19 mouse cellular contexts compared by ENCODE assay signal in the genomic region with DNA sequence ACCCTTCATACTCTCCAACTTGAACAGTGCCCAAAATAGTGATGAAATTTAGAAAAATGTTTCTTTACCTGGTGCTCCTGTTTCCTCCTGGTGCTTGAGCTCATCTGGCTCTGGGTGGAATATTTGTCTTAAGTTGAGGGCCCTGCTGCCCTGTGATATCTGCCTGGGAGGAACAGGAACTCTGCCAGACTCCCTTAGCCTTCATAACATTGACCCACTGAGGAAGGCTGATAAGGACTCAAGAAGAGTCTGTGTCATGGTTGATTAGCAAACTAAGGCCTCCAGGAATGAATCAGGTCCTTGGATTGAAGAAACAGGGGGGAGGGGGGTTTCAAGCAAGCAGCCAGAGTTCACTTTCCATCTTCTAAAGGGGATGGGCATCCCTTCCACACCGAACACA. TPM values are rescaled to one million over a fixed set of nuclear protein-coding genes. Genes with fewer than 3 reads are reported as not detected.
DNase-seq lines count a peak whose midpoint lies in the region; ATAC-seq and TF ChIP-seq lines count a peak whose summit lies in the region.
"Had no signal": no experiment of that assay in that cellular context is flagged by ENCODE, and none has a peak within 500 bp of the region (broad histone marks: within the 10 kb centered on the region; RNA-seq: fewer than 3 reads in every experiment).

A gene (minus strand): TSS at position 161 of the 400 bp plus-strand sequence.

- 0 out of 2 replicates have a peak, but pooled peaks have one; percentile 25 for TF ChIP-seq POLR2A in bone marrow, adult 2 months (IDR thresholded peaks at IDR 0.05; ENCODE audit: borderline replicate concordance, control insufficient read depth, low read depth, low read length)

- TF ChIP-seq CTCF in lung, embryonic 14.5 days (IDR thresholded peaks at IDR 0.05; ENCODE audit: low read depth), result no peak
- TF ChIP-seq CTCF in bone marrow, adult 2 months (IDR thresholded peaks at IDR 0.05; ENCODE audit: control insufficient read depth, insufficient read depth, low read length), result no peak

- H3K9me3 ChIP-seq in lung, embryonic 14.5 days (ENCODE audit: low read depth, low read length), result no peaks in the 10 kb centered on the region
- H3K9me3 ChIP-seq: hindbrain, embryonic 15.5 days; lung, embryonic 15.5 days; neural tube, embryonic 13.5 days had no signal

- 63% methylated on average over 1 of the region's 1 CpGs for WGBS in lung, embryonic 14.5 days
- 59% methylated on average over 1 of the region's 1 CpGs for WGBS in bone marrow, adult 2 months

- H3K36me3 ChIP-seq in lung, embryonic 14.5 days (ENCODE audit: insufficient read depth), result no peaks in the 10 kb centered on the region
- H3K36me3 ChIP-seq: hindbrain, embryonic 15.5 days; lung, embryonic 15.5 days; neural tube, embryonic 13.5 days had no signal

- no peak within 1 kb of the TSS for H3K27ac ChIP-seq in lung, embryonic 14.5 days (ENCODE audit: low read depth)
- peak within 1 kb of the TSS; percentile 52; the same call in 1 of the 2 replicates for H3K27ac ChIP-seq in bone marrow, adult 2 months (ENCODE audit: control insufficient read depth, insufficient read depth, low read depth, low read length, poor library complexity)
- H3K27ac ChIP-seq: hindbrain, embryonic 15.5 days; lung, embryonic 15.5 days; neural tube, embryonic 13.5 days had no signal

- DNase-seq in lung, embryonic 14.5 days, result no peak
- DNase-seq in lung, adult 18-20 months, result no peak
- no peak for DNase-seq in thymus, postnatal 4 days
- no peak for DNase-seq in cerebellum, adult 11-12 months
- DNase-seq: adrenal gland, postnatal 10 days; cerebellum, postnatal 10 days; gastrocnemius, postnatal 25 days; kidney, postnatal 4 days; left cerebral cortex, postnatal 4 days; retina, postnatal 1 day had no signal

- no peak within 1 kb of the TSS for H3K4me2 ChIP-seq in lung, embryonic 14.5 days
- H3K4me2 ChIP-seq: hindbrain, embryonic 15.5 days; lung, embryonic 15.5 days; neural tube, embryonic 13.5 days had no signal

- no peaks in the 10 kb centered on the region for H3K27me3 ChIP-seq in lung, embryonic 14.5 days (ENCODE audit: insufficient read depth, low read length)
- H3K27me3 ChIP-seq: hindbrain, embryonic 15.5 days; lung, embryonic 15.5 days; neural tube, embryonic 13.5 days had no signal

- no peaks in the 10 kb centered on the region for H3K4me1 ChIP-seq in lung, embryonic 14.5 days (ENCODE audit: insufficient read depth)
- H3K4me1 ChIP-seq in bone marrow, adult 2 months (ENCODE audit: control insufficient read depth, insufficient read depth, low read length), result no peaks in the 10 kb centered on the region; the same call in none of the 2 replicates
- H3K4me1 ChIP-seq: lung, embryonic 15.5 days had no signal

- 0 out of 2 replicates have a peak within 1 kb of the TSS, but pooled peaks have one; percentile 2 for H3K4me3 ChIP-seq in lung, embryonic 14.5 days (ENCODE audit: low read depth, low read length)
- H3K4me3 ChIP-seq in bone marrow, adult 2 months (replicated peaks; ENCODE audit: control insufficient read depth, low read depth, low read length), result peak within 1 kb of the TSS; percentile 77
- H3K4me3 ChIP-seq: hindbrain, embryonic 15.5 days; lung, embryonic 15.5 days; neural tube, embryonic 13.5 days had no signal

- no peak within 1 kb of the TSS for H3K9ac ChIP-seq in lung, embryonic 14.5 days
- H3K9ac ChIP-seq: hindbrain, embryonic 15.5 days; lung, embryonic 15.5 days; neural tube, embryonic 13.5 days had no signal

- no peak for ATAC-seq in lung, embryonic 14.5 days (ENCODE audit: insufficient read depth)
- peak; percentile 84 for ATAC-seq in erythroid progenitor cell, adult 5-6 weeks (replicated peaks; ENCODE audit: low FRiP score, poor library complexity, severe bottlenecking)
- peak; percentile 77 for ATAC-seq in megakaryocyte progenitor cell, adult 5-6 weeks (replicated peaks; ENCODE audit: poor library complexity)
- ATAC-seq: intestine, postnatal 0 days had no signal

RNA-seq across cellular contexts. Expression of the gene that starts here (rescaled TPM):
- 0.43 and 0.47 TPM in 2 replicates for polyA plus RNA-seq in lung, embryonic 14.5 days (2014; fragmentation: Nextera tagmentation; extraction: Ambion mirVana)
- 24.0 and 30.8 TPM in 2 replicates for polyA plus RNA-seq in bone marrow, adult 2 months (2011; ENCODE audit: insufficient read depth, insufficient read length, low replicate concordance, missing spikeins)
- total RNA-seq in erythroid progenitor cell, adult 5-6 weeks (2015; ENCODE audit: low replicate concordance), result 86.4 and 88.3 TPM in 2 replicates
- total RNA-seq in erythroid progenitor cell, adult 5-6 weeks (2017; ENCODE audit: low replicate concordance), result 93.6 and 106 TPM in 2 replicates
- total RNA-seq in megakaryocyte progenitor cell, adult 5-6 weeks (2015), result 0.24 TPM in 1 of 2 replicates, not detected in the other
- not detected in 2 replicates for total RNA-seq in megakaryocyte progenitor cell, adult 5-6 weeks (2017)
- total RNA-seq: gastrocnemius, postnatal 25 days; layer of hippocampus, postnatal 14 days; left cerebral cortex, postnatal 4 days had no signal
- polyA plus RNA-seq: intestine, postnatal 0 days; neural tube, embryonic 13.5 days; urinary bladder, adult 2 months had no signal

Comparison
In these comparisons a context has a peak if more than half of its experiments do, and no peak if none do; other contexts are left out.
1. RNA of the gene that starts here (total RNA-seq): 86.4 to 106 TPM in erythroid progenitor cell, adult 5-6 weeks; 0.24 TPM in megakaryocyte progenitor cell, adult 5-6 weeks; every median in the first group is over 10 times any median in the second.
2. RNA of the gene that starts here (polyA plus RNA-seq): 24.0 to 30.8 TPM in bone marrow, adult 2 months; 0.43 to 0.47 TPM in lung, embryonic 14.5 days; every median in the first group is over 10 times any median in the second.
3. Peak in ATAC-seq in megakaryocyte progenitor cell, adult 5-6 weeks; RNA of the gene not detected or under 1 TPM.